Mouse (Mus musculus) midbrain, postnatal 0 days (tissue): ENCODE measurements around the gene Pcdh7. TPM values are rescaled to one million over a fixed set of nuclear protein-coding genes. Genes with fewer than 3 reads are reported as not detected.

Source experiments
- ATAC-seq: fragments of 200-750 bp; cut with Nextera tagmentation; 2 replicates; pipeline ENCODE4 v1.8.0; 2017; ENCODE audit warnings: moderate number of reproducible peaks, mild to moderate bottlenecking, moderate TSS enrichment, moderate library complexity; ENCODE audit not compliant: low FRiP score
- DNase-seq: peaks from one replicate; pipeline ENCODE4 v3.0.0-alpha.2; 2015; ENCODE audit warnings: low spot score
- H3K27ac ChIP-seq: fragments of 300-500 bp; sonication (generic); 2 replicates; pipeline ENCODE4 v1.5.1; 2014; ENCODE audit warnings: low read depth, mild to moderate bottlenecking, low read length, mixed read lengths
- H3K27me3 ChIP-seq: fragments of 300-500 bp; sonication (generic); 2 replicates; pipeline ENCODE4 v1.6.1; 2014; ENCODE audit warnings: low read length, control low read depth, mixed read lengths; ENCODE audit not compliant: insufficient read depth
- H3K36me3 ChIP-seq: fragments of 300-500 bp; sonication (generic); 2 replicates; pipeline ENCODE4 v1.6.1; 2014; ENCODE audit warnings: low read length, control low read depth, mixed read lengths; ENCODE audit not compliant: insufficient read depth
- H3K4me1 ChIP-seq: fragments of 300-500 bp; sonication (generic); 2 replicates; pipeline ENCODE4 v1.6.1; 2014; ENCODE audit warnings: mild to moderate bottlenecking, control low read depth, antibody characterized with exemption, low read length, mixed read lengths; ENCODE audit not compliant: insufficient read depth
- H3K4me2 ChIP-seq: fragments of 300-500 bp; sonication (generic); 2 replicates; pipeline ENCODE4 v1.6.1; 2014; ENCODE audit warnings: low read depth, mild to moderate bottlenecking, low read length, mixed read lengths; ENCODE audit not compliant: poor library complexity, severe bottlenecking
- H3K4me3 ChIP-seq: fragments of 300-500 bp; sonication (generic); 2 replicates; pipeline ENCODE4 v1.5.1; 2014; ENCODE audit warnings: low read depth, mild to moderate bottlenecking, low read length, moderate library complexity
- H3K9ac ChIP-seq: fragments of 300-500 bp; sonication (generic); replicated peaks from 2 replicates; pipeline ENCODE4 v1.6.1; 2014; ENCODE audit warnings: mild to moderate bottlenecking, low read length, moderate library complexity, mixed read lengths; ENCODE audit not compliant: poor library complexity, severe bottlenecking
- H3K9me3 ChIP-seq: fragments of 300-500 bp; sonication (generic); 2 replicates; pipeline ENCODE4 v1.6.1; 2016; ENCODE audit warnings: low read length, control low read depth
- CTCF ChIP-seq: IDR thresholded peaks from 2 replicates; pipeline ENCODE4 v1.5.1; 2016; ENCODE audit warnings: antibody characterized with exemption, mild to moderate bottlenecking
- WGBS: fragments of 180-500 bp; shearing (Covaris S2); extraction: QIAGEN DNeasy Blood & Tissue Kit; methylation state at CpG from one replicate; pipeline ENCODE4 v1.1.7; 2014; 5-methylcytosine and 5-hydroxymethylcytosine counted together
- polyA plus RNA-seq: library from polyadenylated mRNA; unstranded; fragments of >200 nt; fragmentation: Nextera tagmentation; extraction: Ambion mirVana; gene quantifications from 2 replicates; pipeline ENCODE4 v1.2.1, GENCODE M21; 2015
- total RNA-seq: library from RNA; depleted of rRNA; stranded (reverse); fragments of >200 nt; gene quantifications from 2 replicates; pipeline ENCODE4 v1.2.3, GENCODE M21; 2014

Gene Pcdh7
- total and polyA plus RNA-seq, 2 experiments from 2014 or later: 29.6 to 157 TPM

DNA sequence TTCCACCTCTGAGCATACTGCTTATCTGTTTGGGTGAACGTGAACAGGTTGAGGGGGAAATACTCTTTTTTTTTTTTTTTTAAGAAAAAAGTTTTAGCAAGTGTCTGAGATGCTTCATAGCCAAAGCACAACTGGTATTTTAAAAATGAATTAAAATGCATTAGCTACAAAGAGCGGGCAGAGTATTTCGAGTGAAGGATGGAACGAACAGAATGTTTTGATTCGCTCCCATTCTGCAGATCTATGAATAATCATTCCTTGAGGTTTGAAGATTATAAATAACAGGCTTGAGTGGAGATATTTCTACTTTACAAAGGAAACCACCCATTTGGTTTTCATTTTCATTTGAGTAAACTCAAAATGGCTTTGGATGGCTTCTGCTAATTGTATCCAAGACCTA is 214.0 kb downstream of the Pcdh7 start:
- H3K4me2 ChIP-seq: no peak overlapping the region
- no peaks in the 10 kb centered on the region for H3K36me3 ChIP-seq
- ATAC-seq (no peak), DNase-seq (no peak)
- H3K27me3 ChIP-seq: no peaks in the 10 kb centered on the region
- TF ChIP-seq CTCF: no peak
- H3K9ac ChIP-seq: no peak overlapping the region
- H3K27ac ChIP-seq: no peak overlapping the region
- 91% methylated on average over 5 of the region's 5 CpGs for WGBS
- H3K4me1 ChIP-seq: no peaks in the 10 kb centered on the region
- no peaks in the 10 kb centered on the region for H3K9me3 ChIP-seq
- no peak overlapping the region for H3K4me3 ChIP-seq

DNA sequence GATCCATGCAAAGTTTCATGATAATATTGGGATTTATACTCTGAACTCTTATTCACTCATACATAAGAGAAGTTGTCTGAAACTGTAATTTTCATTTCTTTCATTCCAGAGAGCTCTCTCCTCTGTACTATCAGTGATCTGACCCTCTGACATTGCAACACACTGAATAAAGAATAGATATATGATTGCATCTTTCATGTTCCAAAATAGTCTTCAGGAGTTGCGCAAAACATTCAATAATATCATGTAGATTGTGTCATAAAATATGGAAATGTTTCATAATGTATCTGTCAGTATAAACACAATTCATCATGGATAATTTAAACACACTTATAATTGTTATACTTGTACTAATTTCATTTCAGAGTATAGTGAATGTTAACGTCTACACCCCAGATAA is 216.9 kb downstream of the Pcdh7 start:
- 92% methylated on average over 2 of the region's 2 CpGs for WGBS
- ATAC-seq (no peak), DNase-seq (no peak)
- no peak overlapping the region for H3K9ac ChIP-seq
- no peak overlapping the region for H3K27ac ChIP-seq
- H3K27me3 ChIP-seq: no peaks in the 10 kb centered on the region
- H3K4me2 ChIP-seq: no peak overlapping the region
- no peaks in the 10 kb centered on the region for H3K4me1 ChIP-seq
- H3K9me3 ChIP-seq: no peaks in the 10 kb centered on the region
- TF ChIP-seq CTCF: no peak
- no peak overlapping the region for H3K4me3 ChIP-seq
- no peaks in the 10 kb centered on the region for H3K36me3 ChIP-seq

DNA sequence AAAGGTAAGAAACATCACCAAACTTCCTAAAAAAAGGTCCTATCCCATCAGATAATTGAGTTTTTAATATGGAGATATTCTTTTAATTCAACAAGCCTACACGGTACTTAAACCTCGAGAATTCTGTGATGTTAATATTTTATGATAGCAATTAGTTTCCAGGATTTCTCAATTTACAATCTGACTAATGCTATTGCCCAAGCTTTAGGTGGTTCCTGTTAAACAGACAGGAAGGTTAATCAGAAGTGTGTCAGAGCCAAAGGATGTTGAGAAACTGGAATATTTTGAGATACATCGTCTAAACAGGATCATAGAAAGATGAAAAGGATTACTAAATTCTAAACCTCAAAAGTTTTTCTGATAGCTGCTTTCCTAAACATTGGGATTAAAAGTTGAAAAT is 222.7 kb downstream of the Pcdh7 start:
- no peak overlapping the region for H3K4me2 ChIP-seq
- no peak overlapping the region for H3K27ac ChIP-seq
- ATAC-seq (no peak), DNase-seq (no peak)
- no peaks in the 10 kb centered on the region for H3K27me3 ChIP-seq
- no peak overlapping the region for H3K4me3 ChIP-seq
- no peaks in the 10 kb centered on the region for H3K9me3 ChIP-seq
- 68% methylated on average over 3 of the region's 3 CpGs for WGBS
- H3K9ac ChIP-seq: no peak overlapping the region
- H3K36me3 ChIP-seq: no peaks in the 10 kb centered on the region
- no peaks in the 10 kb centered on the region for H3K4me1 ChIP-seq
- TF ChIP-seq CTCF: no peak

DNA sequence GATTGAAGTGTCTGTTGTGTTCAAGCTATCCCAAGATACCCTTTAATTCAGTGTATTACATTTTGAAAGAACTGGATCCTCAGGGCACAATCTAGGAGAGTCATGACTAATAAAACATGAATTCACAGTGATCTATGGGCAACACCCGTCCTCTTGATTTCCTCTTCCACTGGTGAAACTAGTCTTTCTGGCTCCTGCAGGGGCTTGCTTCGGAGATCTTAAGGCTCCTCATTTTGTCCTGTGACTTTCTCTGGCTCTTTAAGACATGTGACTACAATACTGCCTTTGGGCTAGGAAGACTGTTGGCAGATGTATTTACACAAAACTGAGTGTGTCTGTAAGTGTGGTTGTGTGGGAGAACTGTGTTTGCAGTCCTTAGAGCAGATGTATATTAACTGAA is 225.4 kb downstream of the Pcdh7 start:
- H3K4me3 ChIP-seq: no peak overlapping the region
- no peak overlapping the region for H3K4me2 ChIP-seq
- no peaks in the 10 kb centered on the region for H3K9me3 ChIP-seq
- no peak for ATAC-seq
- H3K27ac ChIP-seq: no peak overlapping the region
- TF ChIP-seq CTCF: no peak
- 85% methylated on average over 2 of the region's 2 CpGs for WGBS
- DNase-seq: no peak
- H3K4me1 ChIP-seq: no peaks in the 10 kb centered on the region
- H3K9ac ChIP-seq: no peak overlapping the region
- no peaks in the 10 kb centered on the region for H3K27me3 ChIP-seq
- no peaks in the 10 kb centered on the region for H3K36me3 ChIP-seq

DNA sequence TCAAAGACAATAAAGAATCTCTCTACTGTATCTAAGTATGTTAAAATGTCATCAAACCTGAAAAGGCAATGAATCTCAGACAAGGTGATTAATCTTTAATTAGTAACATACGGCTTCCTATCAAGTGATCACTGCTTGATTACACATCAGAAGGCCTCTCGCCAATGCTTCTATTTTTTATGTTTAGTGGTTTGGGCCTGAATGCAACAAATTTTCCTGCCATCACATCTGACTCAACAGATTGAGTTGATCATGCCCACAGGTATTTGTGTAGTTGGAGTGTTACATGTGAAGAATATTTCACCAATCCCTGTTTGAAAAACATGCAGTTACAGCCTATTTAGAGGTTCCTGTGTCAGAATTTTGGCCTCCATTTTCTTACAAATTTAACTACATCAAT is 225.8 kb downstream of the Pcdh7 start:
- no peak overlapping the region for H3K4me3 ChIP-seq
- no peak overlapping the region for H3K4me2 ChIP-seq
- H3K4me1 ChIP-seq: no peaks in the 10 kb centered on the region
- 80% methylated on average over 2 of the region's 2 CpGs for WGBS
- TF ChIP-seq CTCF: no peak
- no peak overlapping the region for H3K27ac ChIP-seq
- ATAC-seq (no peak), DNase-seq (no peak)
- H3K9me3 ChIP-seq: no peaks in the 10 kb centered on the region
- no peaks in the 10 kb centered on the region for H3K27me3 ChIP-seq
- no peaks in the 10 kb centered on the region for H3K36me3 ChIP-seq
- H3K9ac ChIP-seq: no peak overlapping the region

DNA sequence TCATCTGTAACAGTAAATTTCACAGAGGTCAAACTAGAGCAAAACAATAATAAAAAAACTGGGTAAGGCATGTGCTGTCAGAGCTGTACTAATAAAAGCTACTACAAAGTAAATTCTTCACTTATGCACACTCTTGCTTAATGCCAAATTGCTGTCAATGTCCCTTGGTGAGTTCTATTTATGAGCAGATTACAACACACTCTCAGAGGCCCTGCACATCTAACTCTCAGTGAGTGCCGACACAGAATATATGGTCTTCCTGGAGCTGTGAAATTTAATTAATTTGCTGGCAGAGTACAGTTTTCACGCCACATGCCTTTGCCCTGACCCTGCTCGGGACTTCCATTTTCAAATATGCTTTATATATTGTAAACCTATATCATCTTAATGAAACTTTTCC is 227.7 kb downstream of the Pcdh7 start:
- H3K4me1 ChIP-seq: no peaks in the 10 kb centered on the region
- H3K4me3 ChIP-seq: no peak overlapping the region
- DNase-seq (peak; percentile 24), ATAC-seq (no peak)
- H3K9ac ChIP-seq: no peak overlapping the region
- H3K36me3 ChIP-seq: no peaks in the 10 kb centered on the region
- H3K27me3 ChIP-seq: no peaks in the 10 kb centered on the region
- H3K27ac ChIP-seq: no peak overlapping the region
- no peak for TF ChIP-seq CTCF
- H3K4me2 ChIP-seq: no peak overlapping the region
- 49% methylated on average over 3 of the region's 3 CpGs for WGBS
- H3K9me3 ChIP-seq: no peaks in the 10 kb centered on the region

DNA sequence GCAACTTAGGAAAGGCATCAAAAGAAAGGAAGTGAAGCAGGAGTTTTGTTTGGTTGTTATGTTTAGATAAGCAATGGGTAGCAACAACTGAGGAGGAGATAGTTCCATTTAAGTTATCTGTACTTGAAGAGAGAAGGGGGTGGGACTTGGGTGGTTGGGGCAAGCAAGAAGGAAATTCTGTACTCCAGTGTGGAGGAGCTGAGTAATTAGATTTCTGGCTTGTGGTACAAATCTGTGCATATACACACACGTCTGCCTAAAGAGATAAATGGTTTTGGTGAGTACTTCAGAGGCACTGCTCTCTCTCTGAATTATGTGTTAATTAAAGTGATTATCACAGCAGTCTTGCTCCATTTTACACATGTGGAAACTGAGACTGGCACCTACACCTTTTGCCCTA is 241.6 kb downstream of the Pcdh7 start:
- WGBS: 61% methylated on average over 1 of the region's 1 CpGs
- Histone ChIP-seq H3K4me3 (no peak overlapping the region), H3K9me3 (no peaks in the 10 kb centered on the region), H3K9ac (no peak overlapping the region), H3K4me1 (no peaks in the 10 kb centered on the region), H3K36me3 (no peaks in the 10 kb centered on the region), H3K27ac (no peak overlapping the region), H3K27me3 (no peaks in the 10 kb centered on the region), H3K4me2 (no peak overlapping the region)
- DNase-seq: no peak
- TF ChIP-seq CTCF: no peak
- ATAC-seq: no peak
